Mouse (Mus musculus): ENCODE measurements at regions not wholly inside any gene's neighbourhood (a gene's known extent, or its start where the extent isn't known, plus 50 kb on each side); places are given as distances from the start of the nearest gene placed in this dataset.
"Not testable (repeated sequence)": the region's sequence is repeated elsewhere in the genome, so short reads cannot be mapped to it uniquely, and the experiment has no call there.

DNA sequence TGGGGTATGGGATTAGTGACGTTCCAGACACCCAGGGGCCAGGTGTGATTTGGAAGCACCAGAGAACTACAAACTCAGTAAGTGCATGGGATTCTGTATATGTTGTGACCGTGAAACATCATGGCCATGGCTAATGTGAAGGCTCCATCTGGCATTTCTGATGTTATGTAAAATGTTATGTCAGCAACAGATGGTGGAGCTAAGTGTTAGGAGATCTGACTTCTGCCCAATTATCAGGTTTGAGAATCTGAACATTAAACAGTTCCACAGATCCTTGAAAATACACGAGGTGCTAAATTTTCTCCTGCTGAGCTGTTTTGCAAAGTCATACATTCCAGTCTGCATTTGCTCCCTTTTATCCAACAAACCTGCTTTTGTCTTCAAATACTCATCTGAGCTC is 223.6 kb upstream of the Egfl6 start:
- no peak for DNase-seq (ENCODE audit: low spot score in 2 of 2)

DNA sequence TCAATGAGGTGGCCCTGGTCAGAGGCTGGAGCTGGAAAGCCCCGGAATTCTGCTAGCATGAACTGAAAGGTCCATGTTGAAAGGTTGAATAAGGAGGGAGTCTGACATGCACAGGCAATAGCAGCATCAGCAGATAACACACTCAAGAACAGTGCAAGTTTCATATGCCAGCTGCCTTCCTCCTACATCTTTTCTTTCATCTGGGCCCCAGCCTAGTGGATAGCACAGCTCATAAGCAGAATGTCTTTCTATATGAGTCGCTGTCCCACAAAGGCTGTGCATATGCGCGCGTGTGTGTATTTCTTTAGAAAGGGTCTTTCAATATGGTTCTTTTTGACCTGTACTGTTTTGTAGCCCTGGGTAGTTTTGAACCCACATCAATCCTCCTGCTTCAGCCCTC is 222.7 kb upstream of the Egfl6 start:
- DNase-seq (ENCODE audit: low spot score in 2 of 2): no peak

DNA sequence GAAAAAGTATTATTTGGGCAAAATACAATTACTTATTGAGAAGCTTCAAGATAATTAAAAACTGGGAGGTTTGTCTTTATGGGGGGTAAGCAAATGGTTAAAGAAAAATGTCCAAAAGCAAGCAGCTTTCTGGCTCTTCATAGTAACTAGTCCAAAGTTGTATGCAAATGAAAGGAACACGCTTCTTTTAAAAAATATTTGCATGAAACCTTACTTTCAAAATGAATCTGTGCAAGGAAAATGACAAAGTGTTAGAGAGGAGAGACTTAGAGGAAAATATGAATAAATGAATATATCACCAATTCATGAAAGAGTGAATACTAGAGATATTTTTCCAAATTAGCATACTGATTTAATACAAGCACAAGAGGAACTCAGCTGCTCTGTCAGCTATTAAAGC is 220.4 kb upstream of the Egfl6 start:
- DNase-seq (ENCODE audit: low spot score in 2 of 2): no peak

DNA sequence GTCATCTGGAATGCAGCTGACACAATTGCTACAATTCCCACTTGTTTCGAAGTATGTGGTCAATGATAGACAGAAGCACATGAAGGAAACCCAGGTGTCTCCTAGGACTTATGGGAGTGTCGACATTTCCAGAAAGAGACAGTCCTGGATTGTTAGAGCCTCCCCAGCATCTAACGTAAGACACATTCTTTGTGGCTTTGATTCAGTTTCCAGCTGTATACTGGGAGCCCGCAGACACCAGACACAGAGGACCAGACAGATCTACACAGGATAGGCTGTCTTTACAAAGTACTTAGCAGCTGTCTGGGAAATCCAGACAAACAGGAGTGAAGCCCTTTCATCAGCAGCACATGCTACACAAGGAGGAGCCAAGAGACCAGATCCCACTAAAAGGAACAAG is 220.0 kb upstream of the Egfl6 start:
- DNase-seq (ENCODE audit: low spot score in 2 of 2): no peak

DNA sequence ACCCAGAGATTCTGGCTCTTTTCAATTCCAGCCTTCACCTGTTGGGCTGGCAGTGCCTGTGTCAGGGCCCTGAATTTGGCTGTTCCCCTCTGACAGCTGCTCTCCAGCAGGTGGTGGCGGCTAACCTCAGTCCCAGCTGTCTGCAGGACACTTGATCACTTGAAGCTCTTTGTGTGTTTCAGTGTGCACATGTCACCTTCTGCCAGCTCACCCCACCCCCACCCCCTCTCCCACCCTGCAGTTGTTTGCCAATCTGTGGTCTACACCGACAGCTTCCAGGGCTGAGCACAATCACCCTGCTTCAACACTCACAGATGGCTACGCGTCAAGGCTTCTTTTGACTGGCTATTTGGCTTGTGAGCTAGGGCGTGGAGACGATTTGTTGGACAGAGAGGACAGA is 217.7 kb upstream of the Egfl6 start:
- no peak for DNase-seq (ENCODE audit: low spot score in 2 of 2)

DNA sequence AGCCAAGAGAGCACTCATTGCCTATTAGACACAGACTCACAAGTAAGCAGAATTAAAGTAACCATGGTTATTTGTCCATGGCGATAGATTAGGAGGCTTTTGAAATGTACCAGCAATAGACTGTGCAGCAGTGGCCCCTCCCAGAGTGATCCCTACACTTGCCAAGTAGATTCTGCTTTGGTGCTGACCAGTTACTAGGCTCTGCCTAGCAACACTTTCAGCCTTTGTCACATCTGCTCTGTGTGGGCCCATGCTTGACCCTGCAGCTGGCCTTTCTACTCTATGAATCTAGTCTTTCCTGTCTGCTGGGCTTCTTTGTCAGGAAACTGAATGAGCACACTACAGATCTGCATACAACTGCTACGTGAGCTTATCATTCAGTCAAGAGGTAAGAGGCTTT is 215.5 kb upstream of the Egfl6 start:
- DNase-seq (ENCODE audit: low spot score in 2 of 2): no peak

DNA sequence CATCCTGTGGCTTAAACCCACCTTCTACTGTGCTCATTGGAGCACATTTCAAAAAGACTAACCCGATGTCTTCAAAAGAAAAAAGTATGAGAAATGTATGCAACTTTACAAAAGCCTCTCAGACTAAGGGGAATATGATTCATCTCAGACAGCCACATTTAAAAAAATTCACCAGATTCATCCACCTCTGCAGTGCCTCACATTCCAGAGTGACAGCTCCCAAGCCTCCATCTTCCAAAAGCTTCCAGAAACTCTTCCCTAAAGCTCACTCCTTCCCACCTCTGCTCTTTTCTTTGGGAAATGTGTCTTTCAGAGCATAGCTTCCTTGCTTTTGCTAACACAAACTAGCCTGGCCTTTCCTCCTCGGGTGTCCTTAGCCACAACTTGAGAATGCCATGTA is 210.1 kb upstream of the Egfl6 start:
- DNase-seq (ENCODE audit: low spot score in 2 of 2): no peak

DNA sequence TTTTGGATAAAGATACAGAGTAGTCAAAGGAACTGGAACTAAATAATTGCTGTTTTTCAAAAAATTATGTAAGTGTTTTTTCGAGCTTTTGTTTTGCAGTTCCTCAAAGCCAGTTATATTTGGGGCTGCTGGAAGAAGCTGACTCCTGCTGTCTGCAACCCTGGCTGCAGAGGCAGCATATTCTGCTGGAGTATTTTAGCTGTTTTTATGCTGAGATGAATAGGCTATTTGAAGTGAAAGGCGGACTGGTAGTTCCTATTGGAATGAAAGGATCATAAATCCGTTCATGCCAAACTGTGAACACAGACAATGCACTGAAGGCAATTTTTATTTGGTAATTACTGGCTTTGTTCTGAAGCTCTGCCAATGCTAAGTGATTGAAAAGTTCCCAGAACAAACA is 203.5 kb upstream of the Egfl6 start:
- DNase-seq (ENCODE audit: low spot score in 2 of 2): no peak

DNA sequence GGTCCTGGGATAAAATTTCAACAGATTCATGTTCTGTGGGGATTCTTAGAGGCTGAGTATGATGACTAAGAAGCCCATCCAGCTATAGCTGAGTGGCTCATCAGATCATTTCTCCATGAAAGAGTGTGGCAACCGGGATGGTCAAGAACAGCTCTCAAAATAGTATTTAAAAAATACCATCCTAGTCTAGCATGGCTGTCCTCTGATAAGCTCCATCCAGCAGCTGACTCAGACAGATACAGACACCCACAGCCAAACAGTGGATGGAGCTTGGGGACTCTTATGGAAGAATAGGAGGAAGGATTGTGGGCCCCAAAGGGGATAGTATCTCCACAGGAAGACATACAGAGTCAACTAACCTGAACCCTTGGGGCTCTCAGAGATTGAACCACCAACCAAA is 201.6 kb upstream of the Egfl6 start:
- not testable (repeated sequence) for DNase-seq (ENCODE audit: low spot score in 2 of 2)

DNA sequence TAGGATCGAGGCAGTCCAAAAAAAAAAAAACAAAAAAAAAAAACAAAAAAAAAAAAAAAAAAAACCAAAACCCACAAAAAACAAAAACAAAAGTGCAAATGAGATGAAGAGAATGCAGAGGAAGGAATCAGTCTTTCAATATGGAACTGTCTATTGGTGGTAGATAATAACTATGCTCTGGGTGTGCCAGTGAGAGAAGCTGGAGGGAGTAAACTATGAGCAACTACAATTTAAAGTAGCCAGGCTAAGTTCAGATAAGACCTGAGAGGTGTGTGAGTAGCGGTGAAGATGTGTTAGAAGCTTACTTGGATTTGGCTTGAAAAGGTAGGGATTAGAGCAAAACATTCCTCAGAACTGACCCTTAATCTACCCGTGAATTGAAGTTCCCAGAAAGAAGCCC is 200.1 kb upstream of the Egfl6 start:
- no peak for DNase-seq (ENCODE audit: low spot score in 2 of 2)

DNA sequence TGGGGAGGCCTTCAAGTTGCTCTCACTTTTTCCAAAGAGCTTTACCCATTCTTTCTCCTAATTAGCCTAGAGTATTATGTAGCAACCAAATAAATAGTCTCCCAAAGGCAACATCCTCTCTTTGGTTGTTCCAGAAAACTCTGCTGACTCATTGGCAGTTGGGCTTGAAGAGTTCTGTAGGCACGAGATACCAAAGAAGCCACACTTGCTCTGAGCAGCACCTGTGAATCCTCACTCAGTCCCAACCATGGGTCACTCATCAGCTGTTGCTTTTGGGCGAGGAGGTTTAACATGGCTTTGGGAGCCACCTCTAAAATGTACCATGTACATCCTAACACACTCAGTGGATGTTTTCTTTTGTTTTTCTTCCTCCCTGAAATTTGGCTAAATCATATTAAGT is 197.9 kb upstream of the Egfl6 start:
- no peak for DNase-seq (ENCODE audit: low spot score in 2 of 2)

DNA sequence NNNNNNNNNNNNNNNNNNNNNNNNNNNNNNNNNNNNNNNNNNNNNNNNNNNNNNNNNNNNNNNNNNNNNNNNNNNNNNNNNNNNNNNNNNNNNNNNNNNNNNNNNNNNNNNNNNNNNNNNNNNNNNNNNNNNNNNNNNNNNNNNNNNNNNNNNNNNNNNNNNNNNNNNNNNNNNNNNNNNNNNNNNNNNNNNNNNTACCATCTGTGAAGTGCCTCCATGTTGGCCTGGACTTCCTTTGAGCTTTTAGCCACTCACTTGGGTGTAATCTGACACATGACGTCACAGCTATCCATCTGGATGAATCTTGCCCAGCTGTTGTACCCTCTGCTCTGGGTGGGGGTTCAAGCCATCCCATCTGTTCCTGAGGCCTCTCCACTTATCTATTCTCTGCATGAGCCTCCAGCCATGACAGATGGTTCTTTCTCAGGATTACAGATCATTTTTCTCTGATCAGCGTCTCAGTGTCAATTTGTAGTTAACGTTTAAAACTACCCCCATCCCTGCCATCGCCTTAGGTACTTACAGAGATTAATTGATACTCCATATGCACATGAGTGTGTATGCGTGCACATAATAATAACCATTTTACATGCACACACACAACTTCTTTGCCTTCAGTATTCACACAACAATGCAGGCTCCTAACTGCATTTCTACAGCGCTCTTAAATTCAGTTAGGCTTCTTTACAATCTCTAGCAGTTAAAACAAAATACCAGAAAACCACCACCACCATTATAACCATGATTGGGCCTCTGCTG is 194.0 kb upstream of the Egfl6 start:
- DNase-seq (ENCODE audit: low spot score in 2 of 2): no peak

DNA sequence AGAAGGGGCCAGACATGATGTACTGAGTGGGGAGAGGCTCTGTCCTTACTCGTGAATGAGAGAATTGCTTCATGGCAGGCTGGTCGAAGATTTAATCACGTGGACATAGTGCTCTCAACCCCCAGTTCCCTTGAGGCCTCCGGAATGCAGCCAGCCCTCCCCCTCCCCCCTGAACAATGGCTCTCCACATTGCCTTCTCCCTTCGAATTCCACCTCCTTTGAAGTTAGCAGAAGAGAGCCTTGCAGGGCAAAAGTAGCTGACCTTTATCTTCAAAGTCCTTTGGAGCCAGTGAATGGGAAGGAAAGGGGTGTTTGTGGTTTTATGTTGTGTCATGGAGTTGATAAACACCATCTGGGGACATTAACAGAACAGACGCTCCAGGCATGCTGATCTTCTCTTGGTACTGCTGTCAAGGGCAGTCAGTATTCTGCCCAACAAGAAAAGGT is 187.9 kb upstream of the Egfl6 start:
- no peak for DNase-seq (ENCODE audit: low spot score in 2 of 2)

DNA sequence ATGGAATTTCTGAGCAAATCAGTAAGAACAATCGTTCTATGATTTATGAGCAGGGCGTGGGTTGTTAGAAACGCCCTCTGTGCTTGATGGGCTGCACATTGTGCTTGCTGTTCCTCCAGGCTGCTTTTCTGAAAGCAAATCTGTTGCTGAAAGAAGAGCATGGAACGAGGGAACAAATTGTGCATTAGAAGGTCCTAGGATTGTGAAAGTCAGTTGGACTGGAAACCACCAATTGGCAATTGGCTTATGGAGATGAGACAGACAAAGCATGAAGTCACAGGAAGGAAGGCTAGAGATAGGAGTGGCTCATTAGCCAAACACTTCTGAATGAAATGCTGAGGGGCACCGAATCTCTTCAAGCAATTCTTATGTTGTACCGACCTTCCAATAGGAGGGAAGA is 181.5 kb upstream of the Egfl6 start:
- no peak for DNase-seq (ENCODE audit: low spot score in 2 of 2)

DNA sequence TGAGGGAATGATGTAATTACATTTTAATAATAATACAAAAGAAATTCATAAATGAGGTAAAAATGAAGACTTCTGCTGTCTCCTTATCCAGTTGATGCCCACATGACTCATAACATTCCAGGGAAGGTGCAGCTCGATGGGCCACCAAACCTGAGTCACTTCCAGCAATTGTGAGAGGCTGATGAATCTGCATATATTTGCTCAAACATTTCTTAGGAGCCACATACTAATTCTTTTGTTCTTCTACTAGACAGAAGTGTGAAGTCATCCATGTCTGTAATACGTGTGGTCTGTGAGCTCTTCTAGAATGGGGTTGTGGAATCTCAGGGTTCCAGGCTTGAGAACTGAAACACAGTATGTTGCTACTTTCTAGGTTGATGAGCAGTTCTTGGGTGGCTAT is 180.1 kb upstream of the Egfl6 start:
- no peak for DNase-seq (ENCODE audit: low spot score in 2 of 2)

DNA sequence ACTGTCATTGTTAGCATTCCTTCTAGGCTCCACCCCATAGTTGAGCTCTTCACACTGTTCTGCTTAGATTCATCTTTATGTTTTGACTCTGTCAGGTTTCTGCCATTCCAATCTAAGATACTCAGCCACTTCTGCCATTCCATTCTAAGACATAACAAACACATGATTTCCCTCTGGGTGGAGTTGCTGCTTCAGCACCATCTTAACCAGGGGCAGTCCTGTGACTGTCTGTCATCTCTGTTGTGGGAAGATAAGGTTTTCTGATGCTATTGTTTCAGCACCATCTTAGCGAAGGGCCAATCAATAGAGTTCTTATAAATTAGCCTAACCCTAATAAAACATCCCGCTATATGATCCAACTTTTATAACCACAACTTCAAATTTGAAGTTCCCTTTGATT is 176.6 kb upstream of the Egfl6 start:
- DNase-seq (ENCODE audit: low spot score in 2 of 2): no peak

DNA sequence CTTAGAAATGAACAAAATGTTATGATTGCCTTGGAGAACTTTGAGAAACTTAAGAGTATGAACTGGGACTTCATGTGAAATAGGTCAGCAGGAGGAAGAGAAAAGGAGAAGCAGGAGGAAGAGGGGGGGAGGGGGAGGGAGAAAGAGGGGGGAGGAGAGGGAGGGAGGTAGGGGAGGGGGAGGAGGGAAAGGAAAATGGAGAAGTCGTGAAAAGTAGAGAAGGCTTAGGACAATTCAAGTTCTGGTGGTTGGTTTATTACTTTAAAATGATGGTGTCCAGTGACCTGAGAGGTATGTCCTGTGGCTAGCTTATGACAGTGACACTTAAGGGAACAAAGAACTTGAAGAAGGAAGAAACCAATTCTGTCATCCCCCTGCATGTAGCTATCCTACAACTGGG is 171.6 kb upstream of the Egfl6 start:
- no peak for DNase-seq (ENCODE audit: low spot score in 2 of 2)

DNA sequence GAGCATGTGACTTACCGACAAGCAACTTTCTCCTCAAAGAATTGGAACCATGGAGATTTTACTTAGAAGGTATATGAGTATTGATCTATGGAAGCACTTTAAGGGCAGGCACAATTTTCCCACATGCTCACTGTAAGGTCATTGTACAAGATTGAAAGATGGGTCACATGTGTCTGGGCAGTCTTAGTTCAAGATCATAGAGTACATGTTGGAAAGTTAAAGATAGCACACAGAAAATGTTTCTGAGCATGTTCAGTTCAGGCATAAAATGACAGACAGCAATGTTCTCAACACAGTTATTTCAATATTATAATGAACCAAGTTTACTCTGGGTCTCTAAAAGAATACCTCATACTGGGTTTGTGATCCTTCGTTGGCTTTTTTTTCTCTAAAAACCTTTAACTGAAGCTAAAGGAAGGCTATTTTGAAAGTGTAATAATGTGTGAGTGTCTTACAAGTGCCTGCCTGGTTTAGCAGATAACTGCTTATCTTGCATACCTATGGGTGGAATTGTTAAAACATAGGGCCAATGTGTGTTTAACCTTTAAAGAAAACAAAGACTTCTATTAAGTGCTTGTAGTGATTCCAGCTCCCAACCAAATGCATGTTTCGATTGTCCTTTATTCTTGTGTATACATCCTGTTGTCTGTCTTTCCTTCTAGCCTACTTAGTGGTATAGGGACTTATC is 169.6 kb upstream of the Egfl6 start:
- no peak for DNase-seq (ENCODE audit: low spot score in 2 of 2)

DNA sequence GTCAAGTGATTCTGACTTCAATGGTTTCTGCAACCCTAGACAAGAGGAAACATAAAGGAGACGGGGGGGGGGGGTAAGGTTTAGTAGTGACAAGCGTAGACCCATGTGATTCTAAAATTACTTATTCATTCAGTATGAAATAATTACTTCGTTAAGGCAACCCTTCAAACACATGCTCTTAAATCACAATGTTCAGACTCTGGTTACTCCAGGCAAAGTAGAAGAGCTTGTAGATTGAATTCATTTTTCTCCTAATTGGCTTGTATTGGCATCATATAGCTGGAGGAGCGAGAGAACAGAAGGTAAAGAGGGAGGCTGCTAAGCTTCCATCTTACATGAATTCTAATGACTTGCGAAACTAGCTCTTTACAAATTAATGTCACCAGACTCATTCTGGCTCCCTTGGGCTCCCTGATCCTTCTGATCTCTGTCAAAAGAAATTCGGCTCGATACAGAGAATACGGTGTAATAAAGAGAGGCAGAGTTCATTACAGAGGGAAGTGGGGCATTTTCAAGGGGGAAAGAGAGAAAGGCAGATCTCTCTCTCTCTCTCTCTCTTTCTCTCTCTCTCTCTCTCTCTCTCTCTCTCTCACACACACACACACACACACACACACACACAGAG is 163.6 kb upstream of the Egfl6 start:
- DNase-seq (ENCODE audit: low spot score in 2 of 2): no peak

DNA sequence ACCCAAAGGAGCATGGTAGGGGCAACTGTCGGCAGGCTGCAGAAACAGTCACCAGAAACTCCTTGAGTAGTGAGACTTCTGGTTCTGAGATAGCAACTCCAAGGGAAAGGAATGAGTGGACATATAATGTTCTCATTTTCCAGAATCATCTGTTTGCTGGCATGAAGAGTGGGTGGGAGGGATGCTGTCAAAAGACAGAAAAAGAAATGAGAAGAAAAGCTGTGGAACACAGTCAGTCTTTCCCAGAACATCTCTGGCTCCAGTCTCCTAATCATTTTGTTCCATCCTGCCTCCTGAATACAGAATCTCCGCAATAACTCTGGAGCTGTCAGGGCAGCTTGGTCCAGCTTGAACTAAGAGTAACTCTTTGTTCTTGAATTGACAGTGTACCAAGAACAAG is 145.8 kb upstream of the Egfl6 start:
- DNase-seq (ENCODE audit: low spot score in 2 of 2): no peak

DNA sequence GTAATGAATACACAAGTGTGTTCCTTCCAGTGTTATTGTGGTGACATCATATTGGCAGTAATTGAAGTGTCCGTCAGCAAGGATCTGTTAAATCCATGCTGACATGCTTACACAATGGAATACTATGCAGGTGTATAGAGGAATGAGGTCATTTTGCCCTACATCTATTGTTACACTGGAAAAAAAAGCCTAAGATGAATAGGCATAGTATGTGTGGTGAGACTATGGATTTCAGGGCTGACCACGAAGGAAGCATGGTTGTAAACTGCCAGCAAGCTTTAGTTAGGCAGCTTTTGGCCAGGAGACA is 143.1 kb upstream of the Egfl6 start:
- no peak for DNase-seq (ENCODE audit: low spot score in 2 of 2)

DNA sequence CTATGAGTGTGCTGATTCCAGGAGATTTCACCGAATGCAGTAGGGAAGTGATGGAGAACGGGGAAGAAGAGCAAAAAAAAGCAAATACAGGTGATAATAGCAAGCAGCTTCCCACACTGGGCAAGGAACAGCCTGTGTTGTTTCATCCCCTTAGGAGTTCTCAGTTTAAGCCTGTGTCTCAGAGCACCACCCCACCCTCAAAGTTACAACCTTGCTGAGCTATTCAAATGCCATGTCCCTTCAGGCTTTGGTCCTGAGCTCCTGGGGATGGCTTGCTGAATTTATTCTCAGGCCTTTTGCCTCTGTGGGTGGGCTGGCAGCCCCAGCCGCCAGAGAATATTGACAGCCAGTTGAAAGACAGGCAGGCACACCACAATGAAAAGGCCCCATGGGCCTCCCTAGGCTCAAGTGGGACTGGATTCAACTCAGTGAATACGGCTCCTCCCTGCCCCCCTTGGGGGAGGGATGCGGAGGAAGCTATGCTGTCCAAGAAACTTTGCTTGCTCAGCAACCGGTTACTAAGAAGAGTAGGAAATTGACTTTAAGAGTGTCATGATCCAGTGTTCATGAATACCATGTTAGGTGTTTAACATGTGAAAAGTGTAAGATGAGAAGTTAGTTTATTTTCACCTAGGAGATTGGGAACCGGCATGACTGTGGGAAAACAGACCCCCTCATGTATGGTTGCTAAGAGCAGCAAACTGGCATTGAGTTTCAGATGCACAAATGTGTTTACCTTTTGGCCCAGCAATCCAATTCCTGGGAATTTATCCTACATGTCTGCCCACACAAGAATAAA is 142.5 kb upstream of the Egfl6 start:
- DNase-seq (ENCODE audit: low spot score in 2 of 2): no peak

All from adrenal gland, postnatal 4 days (tissue).